Mouse (Mus musculus) kidney, postnatal 0 days (tissue): Measurements from ENCODE around the gene Sec14l2. TPM values are rescaled to one million over a fixed set of nuclear protein-coding genes. Genes with fewer than 3 reads are reported as not detected.

Experiments
- ATAC-seq: fragments of 200-750 bp; cut with Nextera tagmentation; replicated peaks from 2 replicates; pipeline ENCODE4 v1.8.0; 2017; ENCODE audit warnings: low read depth, moderate number of reproducible peaks, moderate TSS enrichment, moderate library complexity; ENCODE audit not compliant: low FRiP score
- DNase-seq: peaks from one replicate; pipeline ENCODE4 v3.0.0-alpha.2; 2016; ENCODE audit warnings: low spot score
- H3K27ac ChIP-seq: fragments of 300-500 bp; sonication (generic); 2 replicates; pipeline ENCODE4 v1.5.1; 2014; ENCODE audit warnings: mild to moderate bottlenecking
- H3K27me3 ChIP-seq: fragments of 300-500 bp; sonication (generic); 2 replicates; pipeline ENCODE4 v1.6.1; 2014; ENCODE audit warnings: low read length, mixed read lengths; ENCODE audit not compliant: insufficient read depth
- H3K36me3 ChIP-seq: fragments of 300-500 bp; sonication (generic); 2 replicates; pipeline ENCODE4 v1.6.1; 2014; ENCODE audit warnings: low read length, mixed read lengths; ENCODE audit not compliant: insufficient read depth
- H3K4me1 ChIP-seq: fragments of 300-500 bp; sonication (generic); replicated peaks from 2 replicates; pipeline ENCODE4 v1.6.1; 2014; ENCODE audit warnings: antibody characterized with exemption, low read length, mixed read lengths; ENCODE audit not compliant: insufficient read depth
- H3K4me2 ChIP-seq: fragments of 300-500 bp; sonication (generic); 2 replicates; pipeline ENCODE4 v1.6.1; 2014; ENCODE audit warnings: mild to moderate bottlenecking, low read length, moderate library complexity, mixed read lengths
- H3K4me3 ChIP-seq: fragments of 300-500 bp; sonication (generic); replicated peaks from 2 replicates; pipeline ENCODE4 v1.5.1; 2014; ENCODE audit warnings: low read depth, low read length
- H3K9ac ChIP-seq: fragments of 300-500 bp; sonication (generic); 2 replicates; pipeline ENCODE4 v1.6.1; 2014; ENCODE audit warnings: low read depth, low read length
- H3K9me3 ChIP-seq: fragments of 300-500 bp; sonication (generic); replicated peaks from 2 replicates; pipeline ENCODE4 v1.6.1; 2016; ENCODE audit warnings: low read length, inconsistent platforms, mixed read lengths
- CTCF ChIP-seq: IDR thresholded peaks from 2 replicates; pipeline ENCODE4 v1.5.1; 2016; ENCODE audit warnings: antibody characterized with exemption, low read depth, mild to moderate bottlenecking, moderate library complexity
- WGBS: fragments of 180-500 bp; shearing (Covaris S2); extraction: QIAGEN DNeasy Blood & Tissue Kit; methylation state at CpG from one replicate; pipeline ENCODE4 v1.1.7; 2014; 5-methylcytosine and 5-hydroxymethylcytosine counted together
- polyA plus RNA-seq: library from polyadenylated mRNA; unstranded; fragments of >200 nt; fragmentation: Nextera tagmentation; extraction: Ambion mirVana; gene quantifications from 2 replicates; pipeline ENCODE4 v1.2.1, GENCODE M21; 2015

Sec14l2 gene
- polyA plus RNA-seq: 1.3 and 1.4 TPM in 2 replicates

GRCm38 (mm10) chr11:4122742-4123579 is at the start of gene Sec14l2:
TSS of gene Sec14l2 (minus strand) at chr11:4123415.
- no peak within 1 kb of the TSS for H3K27ac ChIP-seq
- H3K9ac ChIP-seq: no peak within 1 kb of the TSS
- H3K4me3 ChIP-seq: no peak within 1 kb of the TSS
- DNase-seq (peak; percentile 13), ATAC-seq (no peak)
- no peak within 1 kb of the TSS for H3K4me2 ChIP-seq
- no peaks in the 10 kb centered on the region for H3K27me3 ChIP-seq
- H3K36me3 ChIP-seq: no peaks in the 10 kb centered on the region
- peaks cover 7% of the 10 kb centered on the region; the same call in 1 of the 2 replicates for H3K4me1 ChIP-seq
- TF ChIP-seq CTCF: no peak
- WGBS: 80% methylated on average over 10 of the region's 10 CpGs
- H3K9me3 ChIP-seq: no peaks in the 10 kb centered on the region

- H3K4me1 ChIP-seq: peaks cover 4% of the 10 kb centered on the region; the same call in 1 of the 2 replicates
- no peak for TF ChIP-seq CTCF
- ATAC-seq: no peak
- no peak overlapping the region for H3K4me2 ChIP-seq
- 89% methylated on average over 7 of the region's 7 CpGs for WGBS
- DNase-seq: no peak
- no peak overlapping the region for H3K27ac ChIP-seq
- H3K9me3 ChIP-seq: no peaks in the 10 kb centered on the region
- peaks cover 60% of the 10 kb centered on the region for H3K36me3 ChIP-seq
- H3K9ac ChIP-seq: no peak overlapping the region
- H3K4me3 ChIP-seq: no peak overlapping the region
- no peaks in the 10 kb centered on the region for H3K27me3 ChIP-seq
Measured at GRCm38 (mm10) chr11:4166467-4167090, 43.4 kb upstream of the Sec14l2 start.

GRCm38 (mm10) chr11:4164701-4165100 is 41.5 kb upstream of the Sec14l2 start:
- Histone ChIP-seq H3K36me3 (peaks cover 45% of the 10 kb centered on the region), H3K9me3 (no peaks in the 10 kb centered on the region), H3K27me3 (no peaks in the 10 kb centered on the region), H3K4me1 (peaks cover 15% of the 10 kb centered on the region; the same call in 1 of the 2 replicates), H3K27ac (no peak overlapping the region), H3K4me3 (no peak overlapping the region), H3K4me2 (no peak overlapping the region), H3K9ac (no peak overlapping the region)
- no peak for DNase-seq
- WGBS: 86% methylated on average over 2 of the region's 2 CpGs
- no peak for TF ChIP-seq CTCF
- no peak for ATAC-seq

DNA sequence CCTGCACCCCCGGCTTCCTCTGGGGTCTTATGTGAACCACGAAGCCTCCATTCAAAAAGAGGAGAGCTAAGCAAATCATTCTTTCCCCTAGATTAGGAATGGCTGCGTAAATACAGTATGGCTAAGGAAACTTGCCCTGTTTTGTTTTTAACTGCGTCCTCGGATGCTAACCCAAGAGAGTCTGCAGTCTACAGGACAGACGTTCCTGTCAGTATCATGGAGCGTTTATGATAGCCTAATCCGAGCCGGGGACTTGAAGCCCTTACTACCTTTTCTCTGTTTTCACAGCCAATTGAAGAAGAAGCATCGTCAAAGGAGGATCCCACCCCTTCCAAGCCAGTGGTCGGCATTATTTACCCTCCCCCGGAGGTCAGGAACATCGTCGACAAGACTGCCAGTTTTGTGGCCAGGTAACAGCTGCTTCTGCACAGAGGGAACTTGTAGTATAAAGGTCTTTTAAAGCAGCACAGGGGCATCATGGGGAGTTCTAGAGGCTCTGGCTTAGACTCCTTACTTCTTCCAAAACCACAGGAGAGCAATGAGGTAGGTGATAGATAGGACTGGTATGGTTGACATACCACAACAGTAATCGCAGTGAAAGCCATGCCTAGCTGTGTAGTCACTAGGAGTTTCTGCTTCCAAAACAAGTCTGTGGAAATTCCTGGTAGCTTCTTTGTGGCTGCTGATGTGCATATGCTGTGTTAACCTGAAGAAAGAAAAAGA is 37.7 kb upstream of the Sec14l2 start:
- DNase-seq (no peak), ATAC-seq (no peak)
- H3K36me3 ChIP-seq: peaks cover 14% of the 10 kb centered on the region; the same call in 1 of the 2 replicates
- H3K9me3 ChIP-seq: no peaks in the 10 kb centered on the region
- H3K9ac ChIP-seq: peak overlapping the region; percentile 73
- peak overlapping the region; percentile 86 for H3K27ac ChIP-seq
- H3K4me3 ChIP-seq: peak overlapping the region; percentile 64
- WGBS: 6% methylated on average over 15 of the region's 15 CpGs
- H3K4me1 ChIP-seq: peaks cover 18% of the 10 kb centered on the region; the same call in 1 of the 2 replicates
- no peaks in the 10 kb centered on the region for H3K27me3 ChIP-seq
- TF ChIP-seq CTCF: no peak
- H3K4me2 ChIP-seq: peak overlapping the region; percentile 90

- Histone ChIP-seq H3K4me2 (peak within 1 kb of the TSS; percentile 90), H3K4me1 (peaks cover 18% of the 10 kb centered on the region; the same call in 1 of the 2 replicates), H3K27ac (peak within 1 kb of the TSS; percentile 86), H3K27me3 (no peaks in the 10 kb centered on the region), H3K4me3 (peak within 1 kb of the TSS; percentile 64), H3K9me3 (no peaks in the 10 kb centered on the region), H3K9ac (peak within 1 kb of the TSS; percentile 73), H3K36me3 (peaks cover 10% of the 10 kb centered on the region; the same call in 1 of the 2 replicates)
- ATAC-seq: peak; percentile 97
- peak; percentile 97 for DNase-seq
- WGBS: under 1% methylated on average over 54 of the region's 54 CpGs
- 0 out of 2 replicates have a peak, but pooled peaks have one; percentile 1 for TF ChIP-seq CTCF
Measured at GRCm38 (mm10) chr11:4159808-4160708, 36.8 kb upstream of the Sec14l2 start, which contains the start of the genes Ccdc157 and Sf3a1. TSS of gene Ccdc157 (minus strand) at chr11:4160293. TSS of gene Sf3a1 (plus strand) at chr11:4160350.
